Mouse (Mus musculus) v-Abl transformed pro-B cells (cell line): Measurements from ENCODE around the gene 2010111I01Rik.

Experiments used
- in situ Hi-C, 2 experiments: fragments of 400-800 bp; cut with MboI; formaldehyde crosslinking; loops; one replicate each; pipeline ENCODE4 v1.15.1; 2025; ENCODE audit not compliant: unreplicated experiment in 2 of 2

2010111I01Rik gene

GRCm38 (mm10) chr13:63138376-63139048 lies 173.8 kb downstream of the 2010111I01Rik start:
- in situ Hi-C loops, result loop anchor here in 1 of 2 experiments (5.0 kb wide), 1 partner anchor 189 kb away; no protein-coding TSS in a partner anchor

- in situ Hi-C loops, result loop anchor here in 1 of 2 experiments (5.0 kb wide), 1 partner anchor 188 kb away; no protein-coding TSS in a partner anchor
Observed at GRCm38 (mm10) chr13:63139463-63140226, 175.0 kb downstream of the 2010111I01Rik start.

GRCm38 (mm10) chr13:63140784-63141183 lies 176.1 kb downstream of the 2010111I01Rik start:
- in situ Hi-C loops, result no loop called here

DNA sequence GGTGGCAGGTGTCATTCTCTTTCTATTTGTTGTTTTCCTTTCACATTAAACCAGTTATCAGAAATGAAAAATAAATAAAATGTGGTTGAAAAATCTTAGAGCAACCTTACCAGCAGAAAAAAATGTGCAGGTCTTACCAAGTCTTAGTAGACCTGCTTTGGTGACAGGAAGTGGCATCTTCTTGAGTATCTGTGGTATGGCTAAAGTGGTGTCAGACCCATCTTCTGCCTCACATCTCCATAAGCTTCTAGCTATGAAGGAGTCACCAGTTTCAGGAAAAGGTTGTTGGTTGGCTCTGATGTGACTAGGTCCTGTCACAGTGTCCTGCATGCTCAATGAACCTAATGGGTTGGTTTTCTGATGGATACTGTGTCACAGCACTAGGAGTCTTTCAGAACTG lies 176.6 kb downstream of the 2010111I01Rik start:
- in situ Hi-C loops, result no loop called here

- in situ Hi-C loops, result no loop called here
Observed at GRCm38 (mm10) chr13:63146604-63147188, 182.0 kb downstream of the 2010111I01Rik start.

DNA sequence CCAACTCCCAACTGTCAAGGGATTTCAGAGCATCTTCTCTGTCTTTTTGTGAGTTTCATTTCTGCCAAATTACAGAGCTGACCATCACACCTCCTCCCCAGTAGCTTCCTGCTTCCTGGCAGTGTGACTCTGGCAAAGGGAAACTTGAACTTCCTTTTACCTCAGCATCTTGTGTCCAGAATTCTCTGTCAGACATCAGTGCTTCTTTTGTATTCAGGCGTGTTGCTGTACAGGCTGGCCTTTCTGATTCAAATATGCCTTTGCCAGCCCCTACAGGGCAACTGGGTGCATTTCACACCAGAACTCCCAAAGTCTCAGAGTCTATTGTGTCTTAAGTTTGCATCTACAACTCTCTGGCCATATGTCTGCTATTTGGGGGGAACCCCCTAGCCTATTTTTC lies 183.5 kb downstream of the 2010111I01Rik start:
- in situ Hi-C loops, result no loop called here

GRCm38 (mm10) chr13:63150470-63151020 lies 185.9 kb downstream of the 2010111I01Rik start:
- in situ Hi-C loops, result no loop called here

DNA sequence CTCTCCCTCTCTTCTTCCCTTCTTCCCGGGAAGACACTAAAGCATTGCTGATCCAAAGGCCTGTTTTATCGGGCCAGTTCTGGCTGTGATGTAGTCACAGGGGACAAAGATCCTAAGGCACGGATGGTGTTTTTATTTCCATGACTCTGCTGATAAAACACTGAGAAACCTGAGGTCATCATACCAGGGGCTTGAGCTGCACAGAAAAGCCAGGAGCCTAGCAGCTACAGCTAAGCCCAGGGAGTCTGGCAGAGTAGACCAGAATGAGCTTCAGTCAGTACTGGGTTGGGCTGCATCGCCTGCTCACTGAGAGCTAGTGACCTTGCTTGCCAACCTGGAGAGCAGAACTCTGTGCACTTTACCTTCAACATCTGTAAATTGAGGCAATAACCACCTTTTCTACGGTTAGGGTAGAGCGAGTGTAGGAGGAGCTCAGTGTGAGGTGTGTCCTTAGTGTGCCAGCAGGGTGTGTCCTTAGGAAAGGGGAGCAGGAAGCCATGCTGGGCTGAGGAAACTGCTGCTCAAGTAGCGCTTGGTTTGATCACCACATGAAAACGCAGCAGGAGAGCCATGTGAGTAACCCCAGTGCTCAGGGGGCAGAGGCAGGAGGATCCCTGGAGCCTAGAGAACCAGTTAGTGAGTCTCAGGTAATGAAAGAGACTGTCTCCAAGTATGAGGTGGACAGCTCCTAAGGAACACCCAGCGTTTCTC lies 186.5 kb downstream of the 2010111I01Rik start:
- in situ Hi-C loops, result no loop called here

DNA sequence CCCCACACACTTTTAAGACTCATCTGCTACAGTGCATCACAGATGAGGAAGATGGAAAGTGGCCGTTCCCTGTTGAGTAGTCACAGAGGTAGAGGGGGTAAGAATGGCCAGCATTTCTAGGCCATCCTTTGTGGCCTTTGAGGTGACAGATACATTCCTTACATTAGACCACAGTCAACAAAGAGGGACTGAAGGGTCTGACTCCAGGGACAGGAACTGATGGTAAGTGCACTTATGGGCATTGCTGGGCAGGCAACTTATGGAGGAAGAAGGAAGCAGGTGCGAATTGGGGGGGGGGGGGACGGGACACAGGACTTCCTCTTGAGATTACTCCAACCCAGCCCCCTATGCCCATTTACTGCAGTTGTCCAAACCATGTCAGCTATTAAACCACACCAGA lies 187.8 kb downstream of the 2010111I01Rik start:
- in situ Hi-C loops, result no loop called here

GRCm38 (mm10) chr13:63153397-63153796 lies 188.7 kb downstream of the 2010111I01Rik start:
- in situ Hi-C loops, result no loop called here

- in situ Hi-C loops, result no loop called here
Observed at GRCm38 (mm10) chr13:63154851-63155571, 190.3 kb downstream of the 2010111I01Rik start.

DNA sequence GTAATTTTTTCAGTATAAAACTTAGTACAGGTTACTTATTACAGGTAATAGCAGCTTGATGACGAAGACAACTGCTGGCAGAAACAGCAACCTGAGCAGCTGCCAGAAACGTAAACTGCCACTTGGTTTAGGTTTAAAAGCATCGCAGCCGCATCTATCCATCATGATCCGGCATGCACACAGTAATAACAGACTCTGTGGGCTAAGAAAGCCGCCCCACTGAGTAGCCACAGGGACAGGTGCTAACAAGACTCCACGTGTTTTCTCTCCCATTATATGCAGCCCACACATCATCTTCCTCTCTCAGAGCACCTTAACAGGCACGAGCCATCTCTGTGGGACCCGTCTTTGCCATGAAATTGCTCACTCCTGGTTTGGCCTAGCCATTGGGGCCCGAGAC lies 191.6 kb downstream of the 2010111I01Rik start:
- in situ Hi-C loops, result no loop called here

DNA sequence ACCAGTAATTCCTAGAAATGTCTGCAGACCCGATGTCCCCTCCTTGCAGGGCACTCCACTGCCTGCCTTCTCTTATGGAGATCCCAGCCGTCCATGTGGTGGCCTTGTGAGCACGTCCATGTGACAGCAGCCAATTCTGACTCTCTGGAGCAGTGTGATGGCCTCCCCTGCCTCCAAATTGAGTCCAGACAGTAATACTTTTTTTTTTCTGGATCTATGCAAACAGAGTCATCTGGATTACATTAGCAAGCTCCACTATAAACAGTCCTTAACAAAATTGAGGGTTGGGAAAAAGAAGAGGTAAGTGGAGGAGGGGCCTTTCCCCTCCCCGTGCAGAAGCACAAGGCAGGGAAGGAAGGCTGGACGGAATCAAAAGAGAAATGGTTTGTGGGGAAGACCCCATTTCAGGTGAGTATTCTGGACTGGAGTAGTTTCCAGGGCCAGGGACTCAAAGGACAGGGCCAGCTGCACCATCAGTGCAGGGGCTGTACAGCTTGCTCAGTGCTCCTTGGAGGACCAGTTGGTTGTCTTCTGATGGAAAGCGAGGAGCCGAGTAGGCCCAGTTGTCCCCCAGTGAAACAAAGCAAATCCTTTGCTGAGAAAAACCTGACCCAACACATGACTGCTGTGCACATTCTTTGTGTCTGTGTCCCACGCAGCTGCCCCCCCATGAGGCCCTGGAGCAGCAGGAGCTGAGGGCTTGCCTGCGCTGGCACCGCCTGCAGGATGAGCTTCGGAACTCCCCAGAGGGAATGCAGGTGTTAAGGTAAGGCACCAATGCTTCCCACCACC lies 205.8 kb downstream of the 2010111I01Rik start:
- in situ Hi-C loops, result no loop called here

- in situ Hi-C loops, result no loop called here
Observed at GRCm38 (mm10) chr13:63171347-63172096, 206.8 kb downstream of the 2010111I01Rik start.

DNA sequence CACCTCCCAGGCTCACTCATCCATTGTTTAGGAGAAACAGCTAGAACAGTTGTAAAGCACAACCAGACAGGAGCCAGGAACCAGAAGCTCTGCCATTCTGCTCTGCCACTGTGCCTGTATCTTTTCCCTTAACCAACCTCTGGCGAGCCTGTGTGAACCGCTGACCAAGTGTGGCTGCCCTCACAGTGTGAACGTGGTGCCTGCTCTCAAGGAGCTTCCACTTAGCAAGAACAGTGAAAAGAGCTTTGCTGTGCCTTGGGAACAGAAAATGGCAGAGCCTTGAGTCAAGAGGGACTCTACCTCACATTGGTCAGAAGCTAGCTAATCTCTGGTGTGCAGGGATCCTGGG lies 207.4 kb downstream of the 2010111I01Rik start:
- in situ Hi-C loops, result no loop called here

DNA sequence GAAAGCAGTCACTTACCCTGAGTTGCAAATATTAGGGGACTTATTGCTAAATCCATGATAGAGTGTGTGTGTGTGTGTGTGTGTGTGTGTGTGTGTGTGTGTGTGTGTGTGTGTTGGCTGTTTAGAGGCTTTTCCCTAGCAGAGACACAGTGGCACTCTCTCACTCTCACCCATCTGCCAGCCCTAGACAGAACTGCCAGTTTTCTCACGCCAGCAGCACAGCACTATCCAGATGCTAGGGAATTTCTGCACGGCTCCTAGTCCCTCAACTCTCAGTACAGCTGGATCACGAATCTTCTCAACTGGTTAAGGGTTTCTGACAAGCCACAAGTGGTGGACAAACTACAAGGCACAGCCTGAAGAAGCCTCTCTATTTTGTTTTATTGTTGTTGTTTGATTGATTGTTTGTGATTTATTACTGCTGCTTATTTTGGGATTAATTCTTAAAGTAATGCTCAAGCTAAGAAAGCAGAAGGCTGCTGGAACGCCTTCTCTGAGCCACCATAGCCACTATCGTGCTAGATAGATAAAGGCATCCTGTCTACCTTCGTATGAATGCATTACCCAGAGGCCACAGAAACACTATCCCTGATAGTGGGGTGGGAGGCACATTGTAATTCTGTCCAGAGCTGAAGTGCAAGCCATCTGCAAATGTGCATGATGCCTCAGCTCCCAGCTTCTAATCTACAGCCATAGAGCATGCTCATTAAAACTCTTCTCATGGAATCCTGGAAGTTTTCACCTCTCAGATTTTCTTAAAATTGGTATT lies 209.7 kb downstream of the 2010111I01Rik start:
- in situ Hi-C loops, result no loop called here

GRCm38 (mm10) chr13:63176131-63176530 lies 211.4 kb downstream of the 2010111I01Rik start:
- in situ Hi-C loops, result no loop called here

- in situ Hi-C loops, result no loop called here
Observed at GRCm38 (mm10) chr13:63177232-63177631, 212.5 kb downstream of the 2010111I01Rik start.
